Comparison of ENCODE assay signal across 8 mouse cellular contexts in genomic region chr15:103383771-103384488, GRCm38 (mm10). TPM values are rescaled to one million over a fixed set of nuclear protein-coding genes. Genes with fewer than 3 reads are reported as not detected.
DNase-seq lines count a peak whose midpoint lies in the region; ATAC-seq and TF ChIP-seq lines count a peak whose summit lies in the region.
"Had no signal": no experiment of that assay in that cellular context is flagged by ENCODE, and none has a peak within 500 bp of the region (broad histone marks: within the 10 kb centered on the region; RNA-seq: fewer than 3 reads in every experiment).

No protein-coding gene starts in this region.

- H3K4me1 ChIP-seq in intestine, embryonic 15.5 days (replicated peaks) = peaks cover 6% of the 10 kb centered on the region
- peaks cover 13% of the 10 kb centered on the region for H3K4me1 ChIP-seq in lung, adult 2 months (ENCODE audit: control insufficient read depth, insufficient read depth, low read length)
- H3K4me1 ChIP-seq in forebrain, embryonic 16.5 days (replicated peaks; ENCODE audit: control insufficient read depth, insufficient read depth, low read length) = no peaks in the 10 kb centered on the region; the same call in 1 of the 2 replicates

- no peak overlapping the region for H3K4me2 ChIP-seq in intestine, embryonic 15.5 days (replicated peaks)
- no peak overlapping the region for H3K4me2 ChIP-seq in forebrain, embryonic 16.5 days (ENCODE audit: low read length)

- TF ChIP-seq POLR2A in lung, adult 2 months (IDR thresholded peaks at IDR 0.05; ENCODE audit: borderline replicate concordance, extremely low read depth, low read depth, low read length) = no peak

- 0 out of 2 replicates have a peak overlapping the region, but pooled peaks have one; percentile 22 for H3K27ac ChIP-seq in intestine, embryonic 15.5 days
- H3K27ac ChIP-seq in forebrain, embryonic 16.5 days (ENCODE audit: low read length) = no peak overlapping the region

- ATAC-seq in intestine, embryonic 15.5 days = peak; percentile 56; the same call in 1 of the 2 replicates
- ATAC-seq in forebrain, embryonic 16.5 days = no peak

- WGBS in intestine, embryonic 15.5 days = 57% methylated on average over 7 of the region's 7 CpGs
- 47% methylated on average over 7 of the region's 7 CpGs for WGBS in lung, adult 2 months
- 71% methylated on average over 7 of the region's 7 CpGs for WGBS in forebrain, embryonic 16.5 days

- no peak overlapping the region for H3K4me3 ChIP-seq in intestine, embryonic 15.5 days (replicated peaks)
- H3K4me3 ChIP-seq in lung, adult 2 months (replicated peaks; ENCODE audit: extremely low read depth, low read depth, low read length) = peak overlapping the region; percentile 14
- no peak overlapping the region for H3K4me3 ChIP-seq in forebrain, embryonic 16.5 days (replicated peaks; ENCODE audit: low read length)

- H3K27me3 ChIP-seq in intestine, embryonic 15.5 days (replicated peaks) = no peaks in the 10 kb centered on the region
- H3K27me3 ChIP-seq in forebrain, embryonic 16.5 days (replicated peaks; ENCODE audit: control insufficient read depth, insufficient read depth, low read length) = no peaks in the 10 kb centered on the region

- DNase-seq in adrenal gland, postnatal 25 days = peak; percentile 70
- peak; percentile 65 for DNase-seq in gastrocnemius, postnatal 14 days
- no peak for DNase-seq in lung, adult 2 months
- no peak for DNase-seq in left cerebral cortex, adult 8-10 months (ENCODE audit: low spot score in 2 of 2)
- no peak for DNase-seq in ovary, postnatal 14 days (ENCODE audit: low spot score)

- no peaks in the 10 kb centered on the region for H3K36me3 ChIP-seq in intestine, embryonic 15.5 days
- H3K36me3 ChIP-seq in forebrain, embryonic 16.5 days (ENCODE audit: control insufficient read depth, insufficient read depth) = no peaks in the 10 kb centered on the region

- intact Hi-C loops in gastrocnemius, postnatal 14 days (cut with DNase I; ENCODE audit: low total_unique reads) = no loop called here

- H3K9me3 ChIP-seq in intestine, embryonic 15.5 days = no peaks in the 10 kb centered on the region
- no peaks in the 10 kb centered on the region for H3K9me3 ChIP-seq in forebrain, embryonic 16.5 days (ENCODE audit: control insufficient read depth, low read length)

- TF ChIP-seq CTCF in lung, adult 2 months (IDR thresholded peaks at IDR 0.05; ENCODE audit: insufficient read depth, low read length) = no peak

- no peak overlapping the region for H3K9ac ChIP-seq in intestine, embryonic 15.5 days
- H3K9ac ChIP-seq in forebrain, embryonic 16.5 days (replicated peaks; ENCODE audit: low read depth, low read length) = no peak overlapping the region

RNA-seq across cellular contexts. Expression of gene Itga5, which starts 17.4 kb away (rescaled TPM):
- 35.5 and 45.9 TPM in 2 replicates for total RNA-seq in adrenal gland, postnatal 25 days (2021)
- total RNA-seq in gastrocnemius, postnatal 14 days (2021) = 10 to 100 TPM; 22.5 to 25.7 TPM
- polyA plus RNA-seq in intestine, embryonic 15.5 days (2015; fragmentation: Nextera tagmentation; extraction: Ambion mirVana) = 44.8 and 45.5 TPM in 2 replicates
- polyA plus RNA-seq in lung, adult 2 months (2012; rRNA removed) = 34.3 and 35.9 TPM in 2 replicates
- polyA plus RNA-seq in forebrain, embryonic 16.5 days (2015; fragmentation: Nextera tagmentation; extraction: Ambion mirVana) = 6.7 and 7.9 TPM in 2 replicates
- 1 to 10 TPM; 5.7 to 7.2 (median 5.9) TPM for total RNA-seq in left cerebral cortex, adult 8-10 months (2022)

RNA-seq across cellular contexts. Expression of gene Zfp385a, which starts 44.0 kb away (rescaled TPM):
- 8.8 and 9.1 TPM in 2 replicates for total RNA-seq in adrenal gland, postnatal 25 days (2021)
- total RNA-seq in gastrocnemius, postnatal 14 days (2021) = 10 to 100 TPM; 31.3 to 32.1 TPM
- 5.6 TPM in 2 replicates for polyA plus RNA-seq in intestine, embryonic 15.5 days (2015; fragmentation: Nextera tagmentation; extraction: Ambion mirVana)
- 9.9 and 11.7 TPM in 2 replicates for polyA plus RNA-seq in lung, adult 2 months (2012; rRNA removed)
- polyA plus RNA-seq in forebrain, embryonic 16.5 days (2015; fragmentation: Nextera tagmentation; extraction: Ambion mirVana) = 12.2 and 13.1 TPM in 2 replicates
- 10 to 100 TPM; 60.6 to 78.6 (median 69.1) TPM for total RNA-seq in left cerebral cortex, adult 8-10 months (2022)

RNA-seq across cellular contexts. Expression of gene Gtsf1, which starts 46.3 kb away (rescaled TPM):
- not detected in 2 replicates for total RNA-seq in adrenal gland, postnatal 25 days (2021)
- total RNA-seq in gastrocnemius, postnatal 14 days (2021) = not detected
- not detected in 2 replicates for polyA plus RNA-seq in intestine, embryonic 15.5 days (2015; fragmentation: Nextera tagmentation; extraction: Ambion mirVana)
- polyA plus RNA-seq in lung, adult 2 months (2012; rRNA removed) = not detected in 2 replicates
- polyA plus RNA-seq in forebrain, embryonic 16.5 days (2015; fragmentation: Nextera tagmentation; extraction: Ambion mirVana) = not detected in 2 replicates
- total RNA-seq in left cerebral cortex, adult 8-10 months (2022) = not detected
- polyA plus RNA-seq: liver, embryonic 16.5 days had no signal

Comparison
In these comparisons a context has a peak if more than half of its experiments do, and no peak if none do; other contexts are left out.
1. DNase-seq: peak in adrenal gland, postnatal 25 days (single experiment) and gastrocnemius, postnatal 14 days (single experiment); none in lung, adult 2 months (single experiment), left cerebral cortex, adult 8-10 months (0 of 2) and ovary, postnatal 14 days (single experiment).